Mouse (Mus musculus): ENCODE data around the gene Casp8.

- TF ChIP-seq GATA1 (IDR thresholded peaks at IDR 0.05; ENCODE audit: low read length) = no peak
- TF ChIP-seq TAL1 (IDR thresholded peaks at IDR 0.05; ENCODE audit: low read length) = no peak
Measured at GRCm38 (mm10) chr1:58832198-58832597, 37.0 kb downstream of the Casp8 start.
